Mouse (Mus musculus): Measurements from ENCODE around the gene Jph3.

- TF ChIP-seq CTCF (IDR thresholded peaks at IDR 0.05; ENCODE audit: borderline replicate concordance, extremely low read depth, insufficient read depth, insufficient read length): peak; percentile 71
- no peak for TF ChIP-seq POLR2A (IDR thresholded peaks at IDR 0.05; ENCODE audit: borderline replicate concordance, extremely low read depth, insufficient read depth, insufficient read length, poor library complexity, severe bottlenecking)
These were observed 35.0 kb upstream of the Jph3 start for GRCm38 (mm10) chr8:121694453-121694852.

All from brain, embryonic 14.5 days (tissue).